Mouse (Mus musculus) forebrain, embryonic 16.5 days (tissue): ENCODE data around the gene Gtf3c1. TPM values are rescaled to one million over a fixed set of nuclear protein-coding genes. Genes with fewer than 3 reads are reported as not detected.

Experiments used
- ATAC-seq: fragments of 200-750 bp; cut with Nextera tagmentation; 2 replicates; pipeline ENCODE4 v1.8.0; 2017; ENCODE audit warnings: mild to moderate bottlenecking, moderate library complexity
- H3K27ac ChIP-seq: fragments of 300-500 bp; sonication (generic); 2 replicates; pipeline ENCODE4 v1.5.1; 2014; ENCODE audit warnings: low read length, control low read depth
- H3K27me3 ChIP-seq: fragments of 300-500 bp; sonication (generic); replicated peaks from 2 replicates; pipeline ENCODE4 v1.6.1; 2014; ENCODE audit warnings: low read length; ENCODE audit not compliant: control insufficient read depth, insufficient read depth
- H3K36me3 ChIP-seq: fragments of 300-500 bp; sonication (generic); 2 replicates; pipeline ENCODE4 v1.6.1; 2014; ENCODE audit not compliant: control insufficient read depth, insufficient read depth
- H3K4me1 ChIP-seq: fragments of 300-500 bp; sonication (generic); replicated peaks from 2 replicates; pipeline ENCODE4 v1.6.1; 2014; ENCODE audit warnings: low read length; ENCODE audit not compliant: control insufficient read depth, insufficient read depth
- H3K4me2 ChIP-seq: fragments of 300-500 bp; sonication (generic); 2 replicates; pipeline ENCODE4 v1.6.1; 2014; ENCODE audit warnings: mild to moderate bottlenecking, low read length, control low read depth
- H3K4me3 ChIP-seq: fragments of 300-500 bp; sonication (generic); replicated peaks from 2 replicates; pipeline ENCODE4 v1.5.1; 2014; ENCODE audit warnings: mild to moderate bottlenecking, low read length, control low read depth
- H3K9ac ChIP-seq: fragments of 300-500 bp; sonication (generic); replicated peaks from 2 replicates; pipeline ENCODE4 v1.6.1; 2014; ENCODE audit warnings: low read depth, low read length, control low read depth
- H3K9me3 ChIP-seq: fragments of 300-500 bp; sonication (generic); 2 replicates; pipeline ENCODE4 v1.6.1; 2016; ENCODE audit warnings: low read length; ENCODE audit not compliant: control insufficient read depth
- WGBS: fragments of 180-500 bp; shearing (Covaris S2); extraction: QIAGEN DNeasy Blood & Tissue Kit; methylation state at CpG from one replicate; pipeline ENCODE4 v1.1.7; 2014; 5-methylcytosine and 5-hydroxymethylcytosine counted together
- polyA plus RNA-seq: library from polyadenylated mRNA; unstranded; fragments of >200 nt; fragmentation: Nextera tagmentation; extraction: Ambion mirVana; gene quantifications from 2 replicates; pipeline ENCODE4 v1.2.1, GENCODE M21; 2015

Gtf3c1 gene
- polyA plus RNA-seq, 1 experiment from 2014 or later, result 42.4 TPM

DNA sequence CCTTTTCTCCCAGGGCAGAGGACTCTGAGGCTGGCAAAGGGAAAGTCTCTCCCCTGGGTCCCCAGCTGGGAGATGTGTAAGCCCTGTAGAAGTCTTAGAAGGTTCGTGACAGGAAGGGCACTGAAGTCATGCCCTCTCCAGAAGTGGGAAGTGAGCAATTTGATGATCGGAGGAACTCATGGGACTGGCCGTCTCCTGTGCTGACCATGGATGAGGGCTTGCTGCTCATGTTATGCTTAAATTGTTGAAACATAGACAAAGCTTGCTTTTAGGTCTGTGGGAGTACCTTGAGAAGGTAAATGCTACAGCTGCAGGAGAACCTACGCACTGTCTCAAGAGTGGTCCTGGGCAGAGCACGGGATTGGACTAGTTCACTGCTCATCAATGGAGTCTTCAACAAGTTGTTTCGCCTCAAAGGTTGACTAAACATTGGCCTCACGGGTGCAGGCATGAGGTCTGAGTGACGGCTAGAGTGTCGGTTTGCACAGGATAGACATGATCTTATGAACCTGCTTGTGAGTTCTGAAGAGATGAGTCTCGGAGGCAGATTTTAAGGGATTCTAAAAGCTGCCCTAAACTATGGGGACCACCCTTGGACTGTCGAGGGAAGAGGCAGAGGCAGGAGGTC is 105.6 kb downstream of the Gtf3c1 start:
- Histone ChIP-seq H3K9me3 (no peaks in the 10 kb centered on the region), H3K4me1 (no peaks in the 10 kb centered on the region), H3K4me3 (no peak overlapping the region), H3K4me2 (no peak overlapping the region), H3K9ac (no peak overlapping the region), H3K36me3 (no peaks in the 10 kb centered on the region), H3K27me3 (no peaks in the 10 kb centered on the region), H3K27ac (no peak overlapping the region)
- no peak for ATAC-seq
- 79% methylated on average over 11 of the region's 11 CpGs for WGBS

DNA sequence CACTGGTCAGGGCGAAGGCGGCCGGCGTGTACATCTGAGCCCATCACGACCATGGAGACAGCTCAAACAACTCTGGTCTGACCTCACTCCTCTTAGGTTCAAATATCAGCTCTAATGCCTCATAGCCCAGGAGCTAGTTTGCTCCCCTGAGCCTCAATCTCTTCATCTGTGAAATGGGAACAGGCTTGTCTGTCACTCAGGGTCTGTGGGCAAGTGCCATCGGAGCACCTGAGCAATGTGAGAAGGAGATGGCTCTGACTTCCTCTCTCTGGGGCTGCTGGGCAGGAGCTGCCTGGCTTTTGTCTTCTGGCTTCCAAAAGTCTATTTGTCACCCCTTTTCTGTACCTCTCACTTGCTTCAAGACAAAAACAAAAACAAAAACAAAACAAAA is 106.3 kb downstream of the Gtf3c1 start:
- H3K4me1 ChIP-seq, result no peaks in the 10 kb centered on the region
- no peak overlapping the region for H3K4me3 ChIP-seq
- 85% methylated on average over 6 of the region's 6 CpGs for WGBS
- no peaks in the 10 kb centered on the region for H3K36me3 ChIP-seq
- no peak overlapping the region for H3K4me2 ChIP-seq
- H3K9me3 ChIP-seq, result no peaks in the 10 kb centered on the region
- H3K9ac ChIP-seq, result no peak overlapping the region
- no peak overlapping the region for H3K27ac ChIP-seq
- H3K27me3 ChIP-seq, result no peaks in the 10 kb centered on the region
- ATAC-seq, result no peak

- H3K4me2 ChIP-seq, result no peak overlapping the region
- H3K4me3 ChIP-seq, result no peak overlapping the region
- no peak overlapping the region for H3K27ac ChIP-seq
- ATAC-seq, result no peak
- no peaks in the 10 kb centered on the region for H3K36me3 ChIP-seq
- H3K4me1 ChIP-seq, result no peaks in the 10 kb centered on the region
- WGBS, result 52% methylated on average over 6 of the region's 6 CpGs
- no peaks in the 10 kb centered on the region for H3K27me3 ChIP-seq
- no peaks in the 10 kb centered on the region for H3K9me3 ChIP-seq
- H3K9ac ChIP-seq, result no peak overlapping the region
Observed at GRCm38 (mm10) chr7:125600612-125601279, 106.8 kb downstream of the Gtf3c1 start.

- Histone ChIP-seq H3K9me3 (no peaks in the 10 kb centered on the region), H3K27me3 (no peaks in the 10 kb centered on the region), H3K4me1 (no peaks in the 10 kb centered on the region), H3K4me3 (no peak overlapping the region), H3K36me3 (no peaks in the 10 kb centered on the region), H3K4me2 (no peak overlapping the region), H3K27ac (no peak overlapping the region), H3K9ac (no peak overlapping the region)
- no peak for ATAC-seq
- WGBS, result 76% methylated on average over 10 of the region's 10 CpGs
Observed at GRCm38 (mm10) chr7:125600136-125600535, 107.4 kb downstream of the Gtf3c1 start.

DNA sequence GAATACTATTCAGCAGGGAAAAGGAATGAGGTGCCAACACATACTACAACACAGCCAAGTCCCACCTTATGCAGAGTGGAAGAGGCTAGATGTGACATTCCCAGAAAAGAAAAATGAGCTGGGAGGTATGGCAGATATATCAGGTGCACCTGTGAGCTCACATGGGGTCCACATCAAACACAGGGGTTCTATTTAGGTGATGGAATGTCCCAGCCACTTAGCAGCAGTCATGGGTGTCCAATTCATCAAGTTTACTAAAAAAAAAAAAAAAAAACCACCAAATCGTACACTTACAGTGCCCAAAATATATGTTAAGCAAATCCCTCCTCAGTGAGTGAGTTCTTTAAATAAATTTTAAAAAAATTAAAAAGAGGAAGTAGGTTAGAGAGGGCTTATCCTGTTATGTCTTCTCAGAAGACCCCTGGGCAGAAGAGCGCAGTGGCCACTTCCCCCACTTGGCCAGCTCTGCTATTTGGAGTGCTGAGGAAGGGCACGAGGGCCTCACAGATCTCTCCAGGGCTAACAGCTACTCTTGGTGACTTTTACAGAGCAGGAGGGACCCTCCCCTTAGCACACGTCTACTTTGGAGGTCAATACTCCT is 108.1 kb downstream of the Gtf3c1 start:
- Histone ChIP-seq H3K36me3 (no peaks in the 10 kb centered on the region), H3K4me3 (no peak overlapping the region), H3K9me3 (no peaks in the 10 kb centered on the region), H3K27me3 (no peaks in the 10 kb centered on the region), H3K27ac (no peak overlapping the region), H3K4me1 (no peaks in the 10 kb centered on the region), H3K9ac (no peak overlapping the region), H3K4me2 (no peak overlapping the region)
- WGBS, result 81% methylated on average over 4 of the region's 4 CpGs
- no peak for ATAC-seq

- H3K4me3 ChIP-seq, result no peak overlapping the region
- H3K4me1 ChIP-seq, result no peaks in the 10 kb centered on the region
- no peak for ATAC-seq
- 81% methylated on average over 11 of the region's 11 CpGs for WGBS
- H3K27ac ChIP-seq, result no peak overlapping the region
- H3K9me3 ChIP-seq, result no peaks in the 10 kb centered on the region
- H3K9ac ChIP-seq, result no peak overlapping the region
- H3K27me3 ChIP-seq, result no peaks in the 10 kb centered on the region
- no peaks in the 10 kb centered on the region for H3K36me3 ChIP-seq
- H3K4me2 ChIP-seq, result no peak overlapping the region
Observed at GRCm38 (mm10) chr7:125597516-125598347, 109.8 kb downstream of the Gtf3c1 start.

- Histone ChIP-seq H3K4me1 (no peaks in the 10 kb centered on the region), H3K4me2 (no peak overlapping the region), H3K4me3 (no peak overlapping the region), H3K36me3 (no peaks in the 10 kb centered on the region), H3K27ac (no peak overlapping the region), H3K27me3 (no peaks in the 10 kb centered on the region), H3K9ac (no peak overlapping the region), H3K9me3 (no peaks in the 10 kb centered on the region)
- no peak for ATAC-seq
- WGBS, result 88% methylated on average over 9 of the region's 9 CpGs
Observed at GRCm38 (mm10) chr7:125597083-125597482, 110.5 kb downstream of the Gtf3c1 start.

DNA sequence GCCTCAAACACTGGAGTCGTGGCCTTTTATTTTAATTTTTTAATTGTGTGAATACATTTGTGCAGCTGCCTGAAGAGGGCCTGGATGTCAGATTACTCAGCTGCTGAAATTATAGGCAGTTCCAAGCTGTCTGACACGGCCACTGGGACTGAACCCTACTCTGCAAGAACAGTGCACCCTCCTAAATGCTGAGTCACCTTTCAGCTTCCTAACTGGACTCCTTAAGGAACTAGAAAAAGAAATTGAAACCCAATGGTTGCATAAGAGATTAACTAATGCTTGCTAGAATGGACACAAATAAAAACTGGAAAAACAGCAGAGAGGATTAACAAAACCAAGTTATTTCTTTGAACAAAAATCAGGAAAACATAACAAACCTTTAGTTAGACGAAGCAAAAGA is 111.2 kb downstream of the Gtf3c1 start:
- no peak for ATAC-seq
- Histone ChIP-seq H3K4me3 (no peak overlapping the region), H3K27ac (no peak overlapping the region), H3K4me2 (no peak overlapping the region), H3K36me3 (no peaks in the 10 kb centered on the region), H3K9ac (no peak overlapping the region), H3K9me3 (no peaks in the 10 kb centered on the region), H3K4me1 (no peaks in the 10 kb centered on the region), H3K27me3 (no peaks in the 10 kb centered on the region)
- 58% methylated on average over 3 of the region's 3 CpGs for WGBS

GRCm38 (mm10) chr7:125593831-125594230 is 113.7 kb downstream of the Gtf3c1 start:
- no peaks in the 10 kb centered on the region for H3K9me3 ChIP-seq
- ATAC-seq, result no peak
- no peak overlapping the region for H3K4me2 ChIP-seq
- no peaks in the 10 kb centered on the region for H3K27me3 ChIP-seq
- no peak overlapping the region for H3K27ac ChIP-seq
- no peak overlapping the region for H3K9ac ChIP-seq
- no peaks in the 10 kb centered on the region for H3K36me3 ChIP-seq
- no peak overlapping the region for H3K4me3 ChIP-seq
- no peaks in the 10 kb centered on the region for H3K4me1 ChIP-seq
- 87% methylated on average over 4 of the region's 4 CpGs for WGBS
